ENCODE assay signal across 18 mouse cellular contexts in genomic region chr2:62816016-62816415, GRCm38 (mm10).
"Had no signal": no experiment of that assay in that cellular context is flagged by ENCODE, and none has a peak within 500 bp of the region (broad histone marks: within the 10 kb centered on the region; RNA-seq: fewer than 3 reads in every experiment).

No protein-coding gene starts in this region.

- H3K9ac ChIP-seq: liver, embryonic 15.5 days; neural tube, embryonic 12.5 days had no signal

- H3K9me3 ChIP-seq: limb, embryonic 10.5 days; liver, embryonic 15.5 days; midbrain, embryonic 10.5 days; neural tube, embryonic 12.5 days had no signal

- H3K4me3 ChIP-seq: layer of hippocampus, adult 2 months; left cerebral cortex, adult 2 months; limb, embryonic 10.5 days; liver, embryonic 15.5 days; midbrain, embryonic 10.5 days; neural tube, embryonic 12.5 days had no signal

- H3K4me1 ChIP-seq: limb, embryonic 10.5 days; liver, embryonic 15.5 days; midbrain, embryonic 10.5 days; neural tube, embryonic 12.5 days had no signal

- H3K27ac ChIP-seq: layer of hippocampus, adult 2 months; left cerebral cortex, adult 2 months; limb, embryonic 10.5 days; liver, embryonic 15.5 days; midbrain, embryonic 10.5 days; neural tube, embryonic 12.5 days had no signal

- H3K36me3 ChIP-seq: limb, embryonic 10.5 days; liver, embryonic 15.5 days; midbrain, embryonic 10.5 days; neural tube, embryonic 12.5 days had no signal

- ATAC-seq: inflammation-experienced regulatory T-cells, adult 6 months; intestine, postnatal 0 days had no signal

- H3K27me3 ChIP-seq: liver, embryonic 15.5 days; neural tube, embryonic 12.5 days had no signal

- DNase-seq: lung, adult 2 months; lung, postnatal 10 days; lung, postnatal 4 days; midbrain, embryonic 14.5 days; retina, postnatal 1 day; right cerebral cortex, postnatal 4 days; spleen, adult 18-20 months; thymus, adult 18-20 months; thymus, postnatal 14 days had no signal

- H3K4me2 ChIP-seq: liver, embryonic 11.5 days; liver, embryonic 15.5 days; neural tube, embryonic 12.5 days had no signal
